29 mouse cellular contexts compared by ENCODE assay signal in the genomic region with DNA sequence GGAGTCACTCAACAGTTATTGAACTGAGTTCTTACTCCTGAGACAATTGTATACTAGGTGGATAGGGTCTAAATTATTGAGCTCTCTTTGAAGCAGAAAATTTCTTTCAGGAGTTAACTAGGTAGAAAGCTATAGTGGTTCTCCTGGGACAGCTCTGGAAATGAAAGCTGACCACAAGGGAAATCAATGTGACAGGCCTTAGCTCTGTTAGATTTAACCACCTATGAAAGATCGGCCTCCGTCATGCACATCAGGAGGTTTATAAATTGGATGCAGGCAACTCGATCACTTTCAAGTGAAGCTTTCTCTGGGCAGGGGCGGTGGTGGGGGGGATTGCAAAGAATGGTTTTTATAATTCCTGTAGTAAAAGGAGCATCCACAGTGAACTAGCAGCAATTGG. TPM values are rescaled to one million over a fixed set of nuclear protein-coding genes. Genes with fewer than 3 reads are reported as not detected.
DNase-seq lines count a peak whose midpoint lies in the region; ATAC-seq and TF ChIP-seq lines count a peak whose summit lies in the region.
"Had no signal": no experiment of that assay in that cellular context is flagged by ENCODE, and none has a peak within 500 bp of the region (broad histone marks: within the 10 kb centered on the region; RNA-seq: fewer than 3 reads in every experiment).

No protein-coding gene starts in this region.

- H3K27ac ChIP-seq in gastrocnemius, adult 2 months, result peak overlapping the region; percentile 38; the same call in 1 of the 2 replicates
- no peak overlapping the region for H3K27ac ChIP-seq in midbrain, postnatal 0 days (ENCODE audit: low read depth, low read length)
- H3K27ac ChIP-seq in midbrain, embryonic 14.5 days (replicated peaks; ENCODE audit: low read depth, low read length), result no peak overlapping the region
- peak overlapping the region; percentile 34; the same call in 1 of the 2 replicates for H3K27ac ChIP-seq in brown adipose tissue, adult 24 weeks (replicated peaks; ENCODE audit: low read depth, low read length)
- peak overlapping the region; percentile 58 for H3K27ac ChIP-seq in embryonic facial prominence, embryonic 14.5 days (replicated peaks; ENCODE audit: low read depth, low read length)
- no peak overlapping the region for H3K27ac ChIP-seq in stomach, postnatal 0 days (replicated peaks)
- H3K27ac ChIP-seq: embryonic facial prominence, embryonic 15.5 days; hindbrain, embryonic 13.5 days; intestine, embryonic 15.5 days had no signal

- TF ChIP-seq EP300 in stomach, postnatal 0 days (optimal IDR thresholded peaks at IDR 0.05), result no peak

- TF ChIP-seq CTCF in gastrocnemius, adult 2 months (IDR thresholded peaks at IDR 0.05), result no peak
- TF ChIP-seq CTCF in midbrain, postnatal 0 days (IDR thresholded peaks at IDR 0.05), result no peak
- TF ChIP-seq CTCF in stomach, postnatal 0 days (IDR thresholded peaks at IDR 0.05; ENCODE audit: low read depth), result no peak

- no peaks in the 10 kb centered on the region for H3K4me1 ChIP-seq in midbrain, postnatal 0 days (ENCODE audit: insufficient read depth, low read length)
- H3K4me1 ChIP-seq in midbrain, embryonic 14.5 days (ENCODE audit: control insufficient read depth, insufficient read depth, low read length), result no peaks in the 10 kb centered on the region
- H3K4me1 ChIP-seq in brown adipose tissue, adult 24 weeks (ENCODE audit: control insufficient read depth, insufficient read depth, insufficient read length, low read length), result peaks cover 5% of the 10 kb centered on the region; the same call in 1 of the 2 replicates
- peaks cover 9% of the 10 kb centered on the region for H3K4me1 ChIP-seq in embryonic facial prominence, embryonic 14.5 days (ENCODE audit: control insufficient read depth, insufficient read depth, low read length)
- no peaks in the 10 kb centered on the region for H3K4me1 ChIP-seq in stomach, postnatal 0 days (replicated peaks; ENCODE audit: control insufficient read depth, insufficient read depth)
- H3K4me1 ChIP-seq: embryonic facial prominence, embryonic 15.5 days; hindbrain, embryonic 13.5 days; intestine, embryonic 15.5 days had no signal

- H3K36me3 ChIP-seq in midbrain, postnatal 0 days (ENCODE audit: insufficient read depth, low read length), result no peaks in the 10 kb centered on the region
- no peaks in the 10 kb centered on the region for H3K36me3 ChIP-seq in midbrain, embryonic 14.5 days (ENCODE audit: control insufficient read depth, insufficient read depth, low read length)
- H3K36me3 ChIP-seq in embryonic facial prominence, embryonic 14.5 days (ENCODE audit: control insufficient read depth, insufficient read depth, low read length), result no peaks in the 10 kb centered on the region
- no peaks in the 10 kb centered on the region for H3K36me3 ChIP-seq in stomach, postnatal 0 days (ENCODE audit: control insufficient read depth, insufficient read depth, low read length)
- H3K36me3 ChIP-seq: embryonic facial prominence, embryonic 15.5 days; G1E; hindbrain, embryonic 13.5 days; intestine, embryonic 15.5 days had no signal

- no peaks in the 10 kb centered on the region for H3K27me3 ChIP-seq in midbrain, postnatal 0 days (ENCODE audit: insufficient read depth, low read length)
- H3K27me3 ChIP-seq in midbrain, embryonic 14.5 days (ENCODE audit: control insufficient read depth, insufficient read depth, low read length), result no peaks in the 10 kb centered on the region
- no peaks in the 10 kb centered on the region for H3K27me3 ChIP-seq in embryonic facial prominence, embryonic 14.5 days (replicated peaks; ENCODE audit: control insufficient read depth, insufficient read depth, low read length)
- H3K27me3 ChIP-seq in stomach, postnatal 0 days (ENCODE audit: control insufficient read depth, insufficient read depth, low read length), result no peaks in the 10 kb centered on the region
- H3K27me3 ChIP-seq: embryonic facial prominence, embryonic 15.5 days; hindbrain, embryonic 13.5 days; intestine, embryonic 15.5 days; Patski had no signal

- no peak overlapping the region for H3K9ac ChIP-seq in midbrain, postnatal 0 days (replicated peaks; ENCODE audit: low read length, poor library complexity, severe bottlenecking)
- H3K9ac ChIP-seq in midbrain, embryonic 14.5 days (replicated peaks; ENCODE audit: low read length), result no peak overlapping the region
- H3K9ac ChIP-seq in embryonic facial prominence, embryonic 14.5 days (ENCODE audit: low read depth, low read length), result no peak overlapping the region
- no peak overlapping the region for H3K9ac ChIP-seq in stomach, postnatal 0 days (ENCODE audit: low read length)
- H3K9ac ChIP-seq: embryonic facial prominence, embryonic 15.5 days; hindbrain, embryonic 13.5 days; intestine, embryonic 15.5 days had no signal

- DNase-seq in gastrocnemius, adult 2 months, result no peak
- DNase-seq in gastrocnemius, postnatal 36 days, result no peak
- DNase-seq in midbrain, postnatal 0 days (ENCODE audit: low spot score), result peak; percentile 38
- no peak for DNase-seq in midbrain, embryonic 14.5 days
- DNase-seq in embryonic facial prominence, embryonic 14.5 days (ENCODE audit: low spot score), result peak; percentile 59
- no peak for DNase-seq in stomach, postnatal 0 days (ENCODE audit: low spot score)
- DNase-seq: B cell, adult 2 months; cerebellum, adult 11-12 months; cerebellum, adult 8-10 months; cerebellum, postnatal 10 days; cerebellum, postnatal 36 days; gastrocnemius, postnatal 10 days; heart, adult 11 months; kidney, adult 11 months; kidney, adult 8-10 months had no signal

- ATAC-seq in midbrain, postnatal 0 days (ENCODE audit: low FRiP score), result no peak
- no peak for ATAC-seq in midbrain, embryonic 14.5 days (ENCODE audit: low FRiP score, low TSS enrichment)
- peak; percentile 30; the same call in 1 of the 2 replicates for ATAC-seq in embryonic facial prominence, embryonic 14.5 days (ENCODE audit: low read depth)
- no peak for ATAC-seq in stomach, postnatal 0 days (ENCODE audit: low FRiP score, low TSS enrichment)
- ATAC-seq: forebrain, embryonic 14.5 days; intestine, embryonic 15.5 days; Patski had no signal

- no peaks in the 10 kb centered on the region for H3K9me3 ChIP-seq in midbrain, postnatal 0 days (ENCODE audit: low read length)
- no peaks in the 10 kb centered on the region for H3K9me3 ChIP-seq in midbrain, embryonic 14.5 days (ENCODE audit: control insufficient read depth, low read length)
- H3K9me3 ChIP-seq in embryonic facial prominence, embryonic 14.5 days (ENCODE audit: control insufficient read depth, low read length), result no peaks in the 10 kb centered on the region
- no peaks in the 10 kb centered on the region for H3K9me3 ChIP-seq in stomach, postnatal 0 days (ENCODE audit: control insufficient read depth, low read length)
- H3K9me3 ChIP-seq: embryonic facial prominence, embryonic 15.5 days; G1E; hindbrain, embryonic 13.5 days; intestine, embryonic 15.5 days had no signal

- intact Hi-C loops in gastrocnemius, adult 2 months (cut with DNase I), result no loop called here
- intact Hi-C loops in gastrocnemius, postnatal 36 days (cut with DNase I), result no loop called here

- 73% methylated on average over 4 of the region's 4 CpGs for WGBS in midbrain, postnatal 0 days
- 67% methylated on average over 4 of the region's 4 CpGs for WGBS in midbrain, embryonic 14.5 days
- WGBS in embryonic facial prominence, embryonic 14.5 days, result 32% methylated on average over 4 of the region's 4 CpGs
- 87% methylated on average over 4 of the region's 4 CpGs for WGBS in stomach, postnatal 0 days

- H3K4me3 ChIP-seq in gastrocnemius, adult 2 months, result no peak overlapping the region
- no peak overlapping the region for H3K4me3 ChIP-seq in midbrain, postnatal 0 days (ENCODE audit: low read depth, low read length)
- no peak overlapping the region for H3K4me3 ChIP-seq in midbrain, embryonic 14.5 days (replicated peaks; ENCODE audit: low read depth, low read length)
- H3K4me3 ChIP-seq in brown adipose tissue, adult 24 weeks (ENCODE audit: insufficient read depth, low read depth, low read length), result no peak overlapping the region
- H3K4me3 ChIP-seq in embryonic facial prominence, embryonic 14.5 days (ENCODE audit: low read depth, low read length), result no peak overlapping the region
- no peak overlapping the region for H3K4me3 ChIP-seq in stomach, postnatal 0 days (ENCODE audit: low read depth, low read length)
- H3K4me3 ChIP-seq: embryonic facial prominence, embryonic 15.5 days; hindbrain, embryonic 13.5 days; intestine, embryonic 15.5 days had no signal

- H3K4me2 ChIP-seq in midbrain, postnatal 0 days (ENCODE audit: low read depth, low read length, poor library complexity, severe bottlenecking), result no peak overlapping the region
- H3K4me2 ChIP-seq in midbrain, embryonic 14.5 days (ENCODE audit: low read length), result no peak overlapping the region
- H3K4me2 ChIP-seq in embryonic facial prominence, embryonic 14.5 days (ENCODE audit: low read depth, low read length), result no peak overlapping the region
- H3K4me2 ChIP-seq in stomach, postnatal 0 days (replicated peaks; ENCODE audit: low read depth), result no peak overlapping the region
- H3K4me2 ChIP-seq: embryonic facial prominence, embryonic 15.5 days; heart, embryonic 11.5 days; hindbrain, embryonic 13.5 days; intestine, embryonic 15.5 days had no signal

RNA-seq across cellular contexts. Expression of a gene that starts 27.4 kb away (rescaled TPM):
- total RNA-seq in gastrocnemius, adult 2 months (2021), result not detected
- not detected for total RNA-seq in gastrocnemius, postnatal 36 days (2021)
- 1.9 and 5.0 TPM in 2 replicates for total RNA-seq in midbrain, postnatal 0 days (2014; rRNA removed)
- 33.3 and 69.0 TPM in 2 replicates for polyA plus RNA-seq in midbrain, postnatal 0 days (2015; fragmentation: Nextera tagmentation; extraction: Ambion mirVana)
- polyA plus RNA-seq in midbrain, embryonic 14.5 days (2014; fragmentation: Nextera tagmentation; extraction: Ambion mirVana), result 1.00 TPM in 1 of 2 replicates, not detected in the other
- not detected in 2 replicates for polyA plus RNA-seq in brown adipose tissue, adult 24 weeks (2012; ENCODE audit: insufficient read depth, insufficient read length, missing spikeins)
- 0.75 and 1.2 TPM in 2 replicates for polyA plus RNA-seq in embryonic facial prominence, embryonic 14.5 days (2014; fragmentation: Nextera tagmentation; extraction: Ambion mirVana)
- not detected in 2 replicates for polyA plus RNA-seq in stomach, postnatal 0 days (2015; fragmentation: Nextera tagmentation; extraction: Ambion mirVana)
- total RNA-seq: adrenal gland, adult 18-20 months; adrenal gland, postnatal 10 days; gastrocnemius, postnatal 10 days; gastrocnemius, postnatal 4 days; heart, adult 8-10 months; heart, postnatal 25 days; hematopoietic stem cell, adult 5-6 weeks had no signal
- polyA plus RNA-seq: G1E had no signal

Comparison
In these comparisons a context has a peak if more than half of its experiments do, and no peak if none do; other contexts are left out.
1. DNase-seq: peak in midbrain, postnatal 0 days (single experiment) and embryonic facial prominence, embryonic 14.5 days (single experiment); none in gastrocnemius, adult 2 months (single experiment), gastrocnemius, postnatal 36 days (0 of 2), midbrain, embryonic 14.5 days (single experiment) and stomach, postnatal 0 days (single experiment).
2. RNA of a gene that starts 27.4 kb away (polyA plus RNA-seq): 33.3 to 69.0 TPM in midbrain, postnatal 0 days; 1.00 TPM in midbrain, embryonic 14.5 days, 0.75 to 1.2 TPM in embryonic facial prominence, embryonic 14.5 days, not detected in brown adipose tissue, adult 24 weeks and not detected in stomach, postnatal 0 days; every median in the first group is over 10 times any median in the second.
3. H3K27ac ChIP-seq: peak in gastrocnemius, adult 2 months (single experiment), brown adipose tissue, adult 24 weeks (single experiment) and embryonic facial prominence, embryonic 14.5 days (single experiment); none in midbrain, postnatal 0 days (single experiment), midbrain, embryonic 14.5 days (single experiment) and stomach, postnatal 0 days (single experiment).